8 mouse cellular contexts compared by ENCODE assay signal in genomic region chr10:59667377-59667776, GRCm38 (mm10). TPM values are rescaled to one million over a fixed set of nuclear protein-coding genes. Genes with fewer than 3 reads are reported as not detected.
A peak's percentile ranks its signal among the peaks of the same experiment; 100 is the strongest.
DNase-seq lines count a peak whose midpoint lies in the region; ATAC-seq lines count a peak whose summit lies in the region.

No protein-coding gene starts in this region.

- peak; percentile 42 for DNase-seq in forebrain, embryonic 14.5 days (ENCODE audit: low spot score)
- DNase-seq in right cerebral cortex, adult 2 months (ENCODE audit: low spot score in 2 of 2), result peak; percentile 16
- no peak for DNase-seq in right cerebral cortex, adult 18-20 months
- peak; percentile 29 for DNase-seq in heart, postnatal 4 days
- no peak for DNase-seq in c-Kit-positive CD71-positive TER-119-positive erythroid progenitor cells, embryonic 14.5 days (ENCODE audit: low spot score)

- H3K4me2 ChIP-seq in forebrain, embryonic 14.5 days (ENCODE audit: low read length), result no peak overlapping the region
- no peak overlapping the region for H3K4me2 ChIP-seq in forebrain, embryonic 13.5 days
- no peak overlapping the region for H3K4me2 ChIP-seq in lung, embryonic 15.5 days
- H3K4me2 ChIP-seq in neural tube, embryonic 15.5 days, result no peak overlapping the region

- H3K9ac ChIP-seq in forebrain, embryonic 14.5 days (ENCODE audit: low read length), result no peak overlapping the region
- no peak overlapping the region for H3K9ac ChIP-seq in forebrain, embryonic 13.5 days
- H3K9ac ChIP-seq in lung, embryonic 15.5 days, result no peak overlapping the region
- no peak overlapping the region for H3K9ac ChIP-seq in neural tube, embryonic 15.5 days (replicated peaks)

- no peaks in the 10 kb centered on the region for H3K9me3 ChIP-seq in forebrain, embryonic 14.5 days (replicated peaks; ENCODE audit: control insufficient read depth, low read length)
- H3K9me3 ChIP-seq in forebrain, embryonic 13.5 days (replicated peaks), result no peaks in the 10 kb centered on the region
- H3K9me3 ChIP-seq in lung, embryonic 15.5 days, result no peaks in the 10 kb centered on the region
- no peaks in the 10 kb centered on the region for H3K9me3 ChIP-seq in neural tube, embryonic 15.5 days (replicated peaks)

- H3K27ac ChIP-seq in forebrain, embryonic 14.5 days (ENCODE audit: low read depth, low read length), result no peak overlapping the region
- H3K27ac ChIP-seq in forebrain, embryonic 13.5 days, result no peak overlapping the region
- peak overlapping the region; percentile 50 for H3K27ac ChIP-seq in lung, embryonic 15.5 days
- H3K27ac ChIP-seq in neural tube, embryonic 15.5 days (replicated peaks), result no peak overlapping the region

- 0 out of 2 replicates have a peak, but pooled peaks cover 2% of the 10 kb centered on the region for H3K4me1 ChIP-seq in forebrain, embryonic 14.5 days (ENCODE audit: control insufficient read depth, insufficient read depth, low read length)
- no peaks in the 10 kb centered on the region for H3K4me1 ChIP-seq in forebrain, embryonic 13.5 days
- peaks cover 9% of the 10 kb centered on the region for H3K4me1 ChIP-seq in lung, embryonic 15.5 days
- H3K4me1 ChIP-seq in neural tube, embryonic 15.5 days, result 0 out of 2 replicates have a peak, but pooled peaks cover 4% of the 10 kb centered on the region

- H3K36me3 ChIP-seq in forebrain, embryonic 14.5 days (ENCODE audit: control insufficient read depth, insufficient read depth, low read length), result no peaks in the 10 kb centered on the region
- H3K36me3 ChIP-seq in forebrain, embryonic 13.5 days (ENCODE audit: poor library complexity, severe bottlenecking), result no peaks in the 10 kb centered on the region
- H3K36me3 ChIP-seq in lung, embryonic 15.5 days, result no peaks in the 10 kb centered on the region
- H3K36me3 ChIP-seq in neural tube, embryonic 15.5 days, result no peaks in the 10 kb centered on the region

- no peaks in the 10 kb centered on the region for H3K27me3 ChIP-seq in forebrain, embryonic 14.5 days (replicated peaks; ENCODE audit: control insufficient read depth, insufficient read depth, low read length)
- no peaks in the 10 kb centered on the region for H3K27me3 ChIP-seq in forebrain, embryonic 13.5 days
- H3K27me3 ChIP-seq in lung, embryonic 15.5 days, result no peaks in the 10 kb centered on the region
- no peaks in the 10 kb centered on the region for H3K27me3 ChIP-seq in neural tube, embryonic 15.5 days (replicated peaks)

- WGBS in forebrain, embryonic 14.5 days, result 58% methylated on average over 6 of the region's 6 CpGs
- WGBS in forebrain, embryonic 13.5 days, result 64% methylated on average over 6 of the region's 6 CpGs
- WGBS in lung, embryonic 15.5 days, result 33% methylated on average over 6 of the region's 6 CpGs
- 54% methylated on average over 6 of the region's 6 CpGs for WGBS in neural tube, embryonic 15.5 days

- ATAC-seq in forebrain, embryonic 14.5 days, result 0 out of 2 replicates have a peak, but pooled peaks have one; percentile 18
- ATAC-seq in forebrain, embryonic 13.5 days, result no peak
- ATAC-seq in lung, embryonic 15.5 days (ENCODE audit: borderline replicate concordance, extremely low read depth, low FRiP score, low TSS enrichment), result peak; percentile 27; the same call in 1 of the 2 replicates
- ATAC-seq in neural tube, embryonic 15.5 days (ENCODE audit: low FRiP score), result no peak

- no peak overlapping the region for H3K4me3 ChIP-seq in forebrain, embryonic 14.5 days (ENCODE audit: low read depth, low read length)
- no peak overlapping the region for H3K4me3 ChIP-seq in forebrain, embryonic 13.5 days
- H3K4me3 ChIP-seq in lung, embryonic 15.5 days, result no peak overlapping the region
- H3K4me3 ChIP-seq in neural tube, embryonic 15.5 days (replicated peaks), result no peak overlapping the region

RNA-seq across cellular contexts. Expression of gene Micu1, which starts 34.9 kb away (rescaled TPM):
- 69.1 and 72.0 TPM in 2 replicates for polyA plus RNA-seq in forebrain, embryonic 14.5 days (2014; fragmentation: Nextera tagmentation; extraction: Ambion mirVana)
- 69.0 and 72.6 TPM in 2 replicates for polyA plus RNA-seq in forebrain, embryonic 13.5 days (2015; fragmentation: Nextera tagmentation; extraction: Ambion mirVana)
- total RNA-seq in heart, postnatal 4 days (2021), result 10 to 100 TPM; 30.8 to 34.7 TPM
- polyA plus RNA-seq in lung, embryonic 15.5 days (2015; fragmentation: Nextera tagmentation; extraction: Ambion mirVana), result 72.2 and 72.3 TPM in 2 replicates
- polyA plus RNA-seq in neural tube, embryonic 15.5 days (2015; fragmentation: Nextera tagmentation; extraction: Ambion mirVana), result 88.2 and 92.6 TPM in 2 replicates

RNA-seq across cellular contexts. Expression of gene Mcu, which starts 50.9 kb away (rescaled TPM):
- 19.5 and 23.2 TPM in 2 replicates for polyA plus RNA-seq in forebrain, embryonic 14.5 days (2014; fragmentation: Nextera tagmentation; extraction: Ambion mirVana)
- polyA plus RNA-seq in forebrain, embryonic 13.5 days (2015; fragmentation: Nextera tagmentation; extraction: Ambion mirVana), result 18.1 TPM in 2 replicates
- 10 to 100 TPM; 27.9 to 32.6 TPM for total RNA-seq in heart, postnatal 4 days (2021)
- 29.9 and 30.8 TPM in 2 replicates for polyA plus RNA-seq in lung, embryonic 15.5 days (2015; fragmentation: Nextera tagmentation; extraction: Ambion mirVana)
- polyA plus RNA-seq in neural tube, embryonic 15.5 days (2015; fragmentation: Nextera tagmentation; extraction: Ambion mirVana), result 49.2 and 51.7 TPM in 2 replicates

RNA-seq across cellular contexts. Expression of gene Gm10322, which starts 51.5 kb away (rescaled TPM):
- polyA plus RNA-seq in forebrain, embryonic 14.5 days (2014; fragmentation: Nextera tagmentation; extraction: Ambion mirVana), result not detected in 2 replicates
- not detected in 2 replicates for polyA plus RNA-seq in forebrain, embryonic 13.5 days (2015; fragmentation: Nextera tagmentation; extraction: Ambion mirVana)
- total RNA-seq in heart, postnatal 4 days (2021), result not detected
- not detected in 2 replicates for polyA plus RNA-seq in lung, embryonic 15.5 days (2015; fragmentation: Nextera tagmentation; extraction: Ambion mirVana)
- polyA plus RNA-seq in neural tube, embryonic 15.5 days (2015; fragmentation: Nextera tagmentation; extraction: Ambion mirVana), result not detected in 2 replicates

Comparison
In these comparisons a context has a peak if more than half of its experiments do, and no peak if none do; other contexts are left out.
1. ATAC-seq: peak in forebrain, embryonic 14.5 days (single experiment) and lung, embryonic 15.5 days (single experiment); none in forebrain, embryonic 13.5 days (single experiment) and neural tube, embryonic 15.5 days (single experiment).
2. DNase-seq: peak in forebrain, embryonic 14.5 days (single experiment), right cerebral cortex, adult 2 months (2 of 2) and heart, postnatal 4 days (single experiment); none in right cerebral cortex, adult 18-20 months (single experiment) and c-Kit-positive CD71-positive TER-119-positive erythroid progenitor cells, embryonic 14.5 days (single experiment).